Mouse (Mus musculus): Measurements from ENCODE around the gene Ptpn12. TPM values are rescaled to one million over a fixed set of nuclear protein-coding genes. Genes with fewer than 3 reads are reported as not detected.

Ptpn12 gene
- polyA plus RNA-seq, 1 experiment from 2014 or later: 30.8 TPM

- H3K36me3 ChIP-seq (ENCODE audit: control insufficient read depth, insufficient read depth, low read length): no peaks in the 10 kb centered on the region
- 86% methylated on average over 2 of the region's 2 CpGs for WGBS
- H3K9me3 ChIP-seq (ENCODE audit: control insufficient read depth, low read length): no peaks in the 10 kb centered on the region
- H3K4me1 ChIP-seq (ENCODE audit: control insufficient read depth, insufficient read depth, low read length): peaks cover 8% of the 10 kb centered on the region; the same call in 1 of the 2 replicates
- no peaks in the 10 kb centered on the region for H3K27me3 ChIP-seq (ENCODE audit: control insufficient read depth, insufficient read depth, low read length)
- H3K4me2 ChIP-seq (replicated peaks; ENCODE audit: low read depth, low read length): no peak overlapping the region
- H3K27ac ChIP-seq (ENCODE audit: low read depth, low read length): no peak overlapping the region
- H3K9ac ChIP-seq (ENCODE audit: low read depth, low read length): no peak overlapping the region
- ATAC-seq (ENCODE audit: low FRiP score, low TSS enrichment): no peak
- H3K4me3 ChIP-seq (ENCODE audit: low read length): no peak overlapping the region
Observed at GRCm38 (mm10) chr5:21050770-21051122, 5.0 kb downstream of the Ptpn12 start.

DNA sequence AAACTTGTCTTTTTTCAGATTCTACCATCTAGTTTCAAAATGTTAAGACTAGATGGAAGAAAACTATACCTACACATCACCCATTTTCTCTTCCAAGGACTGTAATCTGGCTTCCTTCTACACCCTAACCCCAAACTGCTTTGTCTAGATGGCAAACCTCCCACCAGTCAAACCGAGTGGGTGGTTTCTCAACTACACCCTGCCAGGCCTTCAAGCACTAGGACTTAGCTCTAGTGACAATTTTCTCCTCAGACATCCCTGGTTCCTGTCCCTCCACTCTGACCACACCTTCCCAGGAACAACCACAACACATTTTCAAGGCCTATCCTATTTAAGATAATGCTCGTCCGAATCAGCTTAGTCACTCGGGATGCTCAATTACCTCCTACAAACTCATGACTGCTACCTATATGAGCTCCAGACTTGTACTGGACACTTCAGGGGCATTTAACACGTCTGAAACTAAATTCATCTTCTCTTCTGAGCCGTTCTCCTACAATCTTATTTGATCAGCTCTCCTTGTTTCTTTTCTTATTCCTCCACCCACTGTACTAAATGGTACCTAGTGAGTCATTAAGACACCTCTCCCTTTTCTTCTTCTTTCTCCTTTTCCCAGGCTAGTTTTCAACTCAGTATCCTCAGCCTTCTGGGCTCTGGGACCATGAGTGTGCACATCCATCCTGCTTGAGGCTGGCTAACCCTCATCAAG lies 5.5 kb downstream of the Ptpn12 start:
- H3K4me1 ChIP-seq (ENCODE audit: control insufficient read depth, insufficient read depth, low read length): peaks cover 8% of the 10 kb centered on the region; the same call in 1 of the 2 replicates
- no peaks in the 10 kb centered on the region for H3K27me3 ChIP-seq (ENCODE audit: control insufficient read depth, insufficient read depth, low read length)
- H3K4me3 ChIP-seq (ENCODE audit: low read length): no peak overlapping the region
- WGBS: 88% methylated on average over 6 of the region's 6 CpGs
- no peak overlapping the region for H3K27ac ChIP-seq (ENCODE audit: low read depth, low read length)
- H3K36me3 ChIP-seq (ENCODE audit: control insufficient read depth, insufficient read depth, low read length): no peaks in the 10 kb centered on the region
- no peak for ATAC-seq (ENCODE audit: low FRiP score, low TSS enrichment)
- no peaks in the 10 kb centered on the region for H3K9me3 ChIP-seq (ENCODE audit: control insufficient read depth, low read length)
- no peak overlapping the region for H3K9ac ChIP-seq (ENCODE audit: low read depth, low read length)
- no peak overlapping the region for H3K4me2 ChIP-seq (replicated peaks; ENCODE audit: low read depth, low read length)

DNA sequence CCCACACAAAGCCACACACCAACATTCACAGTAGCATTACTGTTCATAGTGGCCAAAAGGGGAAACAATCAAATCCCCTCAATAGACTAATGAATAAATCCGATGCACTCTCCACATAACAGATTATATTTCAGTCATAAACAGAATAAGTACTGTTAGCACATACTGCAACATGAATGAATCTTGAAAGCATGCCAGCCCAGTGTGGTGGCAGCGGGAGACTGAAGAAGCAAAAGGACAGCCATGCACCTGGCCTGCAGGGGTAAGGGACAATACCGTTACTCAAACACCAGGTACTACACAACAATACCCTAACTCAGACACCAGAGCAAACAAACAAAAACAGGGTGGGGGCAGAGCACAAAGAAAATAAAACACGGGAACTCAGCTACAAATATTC lies 6.7 kb downstream of the Ptpn12 start:
- ATAC-seq (ENCODE audit: low FRiP score, low TSS enrichment): no peak
- H3K9me3 ChIP-seq (ENCODE audit: control insufficient read depth, low read length): no peaks in the 10 kb centered on the region; the same call in 1 of the 2 replicates
- H3K4me3 ChIP-seq (ENCODE audit: low read length): no peak overlapping the region
- H3K27me3 ChIP-seq (ENCODE audit: control insufficient read depth, insufficient read depth, low read length): no peaks in the 10 kb centered on the region
- H3K4me1 ChIP-seq (ENCODE audit: control insufficient read depth, insufficient read depth, low read length): peaks cover 8% of the 10 kb centered on the region; the same call in 1 of the 2 replicates
- no peak overlapping the region for H3K9ac ChIP-seq (ENCODE audit: low read depth, low read length)
- 90% methylated on average over 4 of the region's 4 CpGs for WGBS
- H3K4me2 ChIP-seq (replicated peaks; ENCODE audit: low read depth, low read length): no peak overlapping the region
- H3K36me3 ChIP-seq (ENCODE audit: control insufficient read depth, insufficient read depth, low read length): no peaks in the 10 kb centered on the region
- no peak overlapping the region for H3K27ac ChIP-seq (ENCODE audit: low read depth, low read length)

DNA sequence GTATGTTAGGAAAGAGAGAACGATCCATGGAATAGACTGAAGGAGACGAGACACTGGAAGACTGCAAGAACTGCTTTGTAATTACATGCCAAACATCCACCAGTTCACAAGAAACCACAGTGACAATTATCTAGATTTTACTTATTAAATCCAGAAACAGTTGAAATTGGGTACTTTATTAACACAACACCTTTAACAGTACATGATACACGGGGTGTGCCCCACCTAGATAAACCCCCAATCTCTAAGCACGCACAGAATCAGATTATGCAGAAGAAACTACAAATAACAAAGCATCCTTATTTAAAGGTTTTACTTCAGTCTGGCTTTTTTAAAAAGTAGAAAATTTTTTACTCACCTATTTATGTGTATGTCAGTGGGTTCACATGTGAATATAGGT lies 8.6 kb downstream of the Ptpn12 start:
- H3K4me2 ChIP-seq (replicated peaks; ENCODE audit: low read depth, low read length): no peak overlapping the region
- H3K27ac ChIP-seq (ENCODE audit: low read depth, low read length): no peak overlapping the region
- no peak overlapping the region for H3K4me3 ChIP-seq (ENCODE audit: low read length)
- no peaks in the 10 kb centered on the region for H3K27me3 ChIP-seq (ENCODE audit: control insufficient read depth, insufficient read depth, low read length)
- H3K9ac ChIP-seq (ENCODE audit: low read depth, low read length): no peak overlapping the region
- 91% methylated on average over 4 of the region's 4 CpGs for WGBS
- H3K9me3 ChIP-seq (ENCODE audit: control insufficient read depth, low read length): no peaks in the 10 kb centered on the region; the same call in 1 of the 2 replicates
- no peaks in the 10 kb centered on the region for H3K36me3 ChIP-seq (ENCODE audit: control insufficient read depth, insufficient read depth, low read length)
- no peaks in the 10 kb centered on the region for H3K4me1 ChIP-seq (ENCODE audit: control insufficient read depth, insufficient read depth, low read length)
- ATAC-seq (ENCODE audit: low FRiP score, low TSS enrichment): no peak

DNA sequence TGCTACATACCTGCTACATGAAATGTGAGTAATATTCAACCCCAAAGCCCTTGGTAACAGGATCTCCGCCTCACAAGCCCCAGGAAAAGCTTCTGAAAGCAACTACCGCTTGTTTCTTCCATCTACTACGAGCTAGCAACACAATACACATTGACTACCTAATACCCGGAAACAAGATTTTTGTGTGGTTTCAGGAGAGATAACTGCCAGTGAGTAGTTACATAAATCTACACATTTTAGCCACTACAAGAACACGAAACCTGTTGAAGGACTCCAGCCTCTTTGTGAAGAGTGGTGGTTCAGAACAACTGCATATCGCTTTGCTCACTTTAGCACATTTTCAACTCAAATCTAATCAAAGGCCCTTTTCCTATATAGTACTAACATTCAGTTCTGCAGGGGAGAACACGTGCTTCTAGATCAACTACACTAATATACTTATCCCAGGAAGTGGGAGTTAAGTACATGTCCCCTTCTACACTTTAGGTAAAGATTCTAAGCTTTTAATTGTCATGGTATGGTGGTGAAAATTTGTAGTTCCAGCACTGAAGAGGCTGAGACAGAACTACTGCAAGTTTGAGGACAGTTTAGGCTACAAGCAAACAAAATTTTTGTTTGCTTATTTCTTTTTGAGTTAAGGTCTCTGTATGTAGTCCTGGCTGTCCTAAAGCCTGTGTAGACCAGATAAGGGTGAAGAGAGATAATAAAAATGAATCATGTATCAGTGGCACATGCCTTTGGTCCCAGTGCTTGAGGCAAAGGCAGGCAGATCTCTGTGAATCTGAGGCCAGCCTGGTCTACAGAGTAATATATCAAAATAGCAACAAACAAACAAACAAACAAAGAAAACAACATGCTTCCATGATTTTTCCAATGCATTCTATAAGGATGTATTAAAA lies 9.3 kb downstream of the Ptpn12 start:
- Histone ChIP-seq H3K36me3 (ENCODE audit: control insufficient read depth, insufficient read depth, low read length) (no peaks in the 10 kb centered on the region), H3K4me3 (ENCODE audit: low read length) (no peak overlapping the region), H3K4me2 (replicated peaks; ENCODE audit: low read depth, low read length) (no peak overlapping the region), H3K4me1 (ENCODE audit: control insufficient read depth, insufficient read depth, low read length) (no peaks in the 10 kb centered on the region), H3K27me3 (ENCODE audit: control insufficient read depth, insufficient read depth, low read length) (no peaks in the 10 kb centered on the region), H3K27ac (ENCODE audit: low read depth, low read length) (no peak overlapping the region), H3K9me3 (ENCODE audit: control insufficient read depth, low read length) (no peaks in the 10 kb centered on the region; the same call in 1 of the 2 replicates), H3K9ac (ENCODE audit: low read depth, low read length) (no peak overlapping the region)
- no peak for ATAC-seq (ENCODE audit: low FRiP score, low TSS enrichment)
- WGBS: 83% methylated on average over 7 of the region's 7 CpGs

DNA sequence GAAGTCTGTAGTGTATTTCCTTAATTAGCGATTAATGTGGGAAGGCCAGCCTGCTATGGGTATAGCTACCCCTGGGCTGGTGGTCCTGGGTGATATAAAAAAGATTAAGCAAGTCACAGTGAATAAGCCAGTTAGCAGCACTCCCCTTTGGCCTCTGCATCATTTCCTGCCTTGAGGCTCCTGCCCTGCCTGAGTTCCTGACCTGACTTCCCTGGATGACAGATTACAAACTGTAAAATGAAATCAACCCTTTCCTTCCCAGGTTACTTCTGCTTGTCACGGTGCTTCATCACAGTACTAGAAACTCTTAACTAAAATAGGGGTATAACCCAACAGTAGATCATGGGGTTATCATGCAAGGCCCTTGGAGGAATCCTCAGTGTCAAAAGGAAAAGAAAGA lies 10.2 kb downstream of the Ptpn12 start:
- H3K27ac ChIP-seq (ENCODE audit: low read depth, low read length): no peak overlapping the region
- 69% methylated on average over 2 of the region's 2 CpGs for WGBS
- no peaks in the 10 kb centered on the region for H3K36me3 ChIP-seq (ENCODE audit: control insufficient read depth, insufficient read depth, low read length)
- no peak for ATAC-seq (ENCODE audit: low FRiP score, low TSS enrichment)
- no peak overlapping the region for H3K4me2 ChIP-seq (replicated peaks; ENCODE audit: low read depth, low read length)
- H3K4me1 ChIP-seq (ENCODE audit: control insufficient read depth, insufficient read depth, low read length): no peaks in the 10 kb centered on the region
- no peaks in the 10 kb centered on the region; the same call in 1 of the 2 replicates for H3K9me3 ChIP-seq (ENCODE audit: control insufficient read depth, low read length)
- H3K27me3 ChIP-seq (ENCODE audit: control insufficient read depth, insufficient read depth, low read length): no peaks in the 10 kb centered on the region
- no peak overlapping the region for H3K9ac ChIP-seq (ENCODE audit: low read depth, low read length)
- H3K4me3 ChIP-seq (ENCODE audit: low read length): no peak overlapping the region

DNA sequence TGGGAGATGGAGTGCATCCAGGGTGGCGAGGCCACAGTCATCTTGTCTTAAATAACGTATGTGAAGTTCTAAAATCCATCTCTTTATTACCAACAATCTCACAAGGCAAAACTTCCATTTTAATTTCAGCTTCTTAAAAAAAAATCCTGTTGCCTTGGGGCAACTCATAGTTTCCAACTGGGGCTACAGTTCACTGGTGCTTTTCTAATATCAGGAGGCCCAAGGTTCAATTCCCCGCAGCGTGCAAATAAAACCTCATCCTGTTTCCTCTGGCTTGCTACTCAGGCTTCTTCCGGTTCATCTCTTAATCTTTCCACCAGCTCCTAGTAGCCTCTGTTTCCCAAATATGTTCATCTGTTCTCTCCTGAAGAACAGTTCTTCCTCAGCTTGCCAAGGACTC lies 17.6 kb downstream of the Ptpn12 start:
- WGBS: 90% methylated on average over 5 of the region's 5 CpGs
- H3K4me1 ChIP-seq (ENCODE audit: control insufficient read depth, insufficient read depth, low read length): peaks cover 6% of the 10 kb centered on the region

DNA sequence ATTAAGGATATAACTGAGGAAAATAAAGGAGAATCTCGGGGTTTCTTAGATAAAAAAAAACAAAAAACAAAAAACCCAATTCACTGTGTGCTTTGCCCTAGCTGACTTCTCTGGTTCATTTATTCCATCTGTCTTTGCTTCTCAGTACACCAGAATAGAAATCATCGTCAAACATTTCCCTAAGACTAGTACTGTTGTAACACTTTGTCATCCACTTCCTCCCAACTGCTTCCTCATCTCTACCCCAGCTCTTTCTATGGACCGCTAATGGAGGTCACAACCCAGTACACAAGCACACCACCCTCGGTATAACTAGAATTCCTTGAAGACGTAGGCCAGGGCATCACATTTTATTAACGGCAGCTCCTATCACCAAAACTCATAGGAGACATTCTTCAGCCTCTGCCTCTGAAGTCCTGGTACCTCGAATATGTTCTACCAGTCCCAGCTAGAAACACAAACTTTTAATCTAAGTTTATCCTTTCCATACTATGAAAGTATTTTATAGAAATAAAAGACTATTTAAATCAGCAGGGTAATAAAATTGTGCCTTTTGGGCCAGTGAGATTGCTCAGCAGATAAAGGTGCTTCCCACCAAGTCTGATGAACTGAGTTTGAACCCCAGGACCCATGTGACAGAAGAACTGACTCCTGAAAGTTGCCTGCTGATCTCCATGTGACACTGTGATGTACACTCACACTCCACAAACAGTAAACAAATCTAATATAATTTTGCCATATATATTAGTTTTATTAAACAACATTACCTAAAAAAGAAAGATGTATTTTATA lies 19.8 kb downstream of the Ptpn12 start:
- no peak overlapping the region for H3K9ac ChIP-seq (ENCODE audit: low read depth, low read length)
- no peak for ATAC-seq (ENCODE audit: low FRiP score, low TSS enrichment)

More for the DNA sequence above, 17.6 kb downstream of the Ptpn12 start:
- H3K9ac ChIP-seq (ENCODE audit: low read depth, low read length): no peak overlapping the region
- no peak overlapping the region for H3K4me2 ChIP-seq (replicated peaks; ENCODE audit: low read depth, low read length)
- no peak overlapping the region for H3K4me3 ChIP-seq (ENCODE audit: low read length)
- no peaks in the 10 kb centered on the region for H3K9me3 ChIP-seq (ENCODE audit: control insufficient read depth, low read length)
- no peaks in the 10 kb centered on the region for H3K27me3 ChIP-seq (ENCODE audit: control insufficient read depth, insufficient read depth, low read length)
- no peak for ATAC-seq (ENCODE audit: low FRiP score, low TSS enrichment)
- no peaks in the 10 kb centered on the region for H3K36me3 ChIP-seq (ENCODE audit: control insufficient read depth, insufficient read depth, low read length)
- H3K27ac ChIP-seq (ENCODE audit: low read depth, low read length): no peak overlapping the region

More for the DNA sequence above, 19.8 kb downstream of the Ptpn12 start:
- H3K4me2 ChIP-seq (replicated peaks; ENCODE audit: low read depth, low read length): no peak overlapping the region
- H3K4me3 ChIP-seq (ENCODE audit: low read length): no peak overlapping the region
- H3K27ac ChIP-seq (ENCODE audit: low read depth, low read length): no peak overlapping the region
- no peaks in the 10 kb centered on the region for H3K36me3 ChIP-seq (ENCODE audit: control insufficient read depth, insufficient read depth, low read length)
- no peaks in the 10 kb centered on the region for H3K27me3 ChIP-seq (ENCODE audit: control insufficient read depth, insufficient read depth, low read length)
- no peaks in the 10 kb centered on the region for H3K9me3 ChIP-seq (ENCODE audit: control insufficient read depth, low read length)
- 64% methylated on average over 7 of the region's 7 CpGs for WGBS
- H3K4me1 ChIP-seq (ENCODE audit: control insufficient read depth, insufficient read depth, low read length): peaks cover 6% of the 10 kb centered on the region
